Mouse (Mus musculus) limb, embryonic 14.5 days (tissue): Measurements from ENCODE around the gene Zfp82. TPM values are rescaled to one million over a fixed set of nuclear protein-coding genes. Genes with fewer than 3 reads are reported as not detected.
"Not testable (repeated sequence)": the region's sequence is repeated elsewhere in the genome, so short reads cannot be mapped to it uniquely, and the experiment has no call there.

Experiments used
- ATAC-seq: fragments of 200-750 bp; cut with Nextera tagmentation; 2 replicates; pipeline ENCODE4 v1.8.0; 2017; ENCODE audit warnings: low read depth, moderate number of reproducible peaks, moderate TSS enrichment; ENCODE audit not compliant: low FRiP score
- DNase-seq: peaks from one replicate; pipeline ENCODE4 v3.0.0-alpha.2; 2015; ENCODE audit warnings: low spot score
- H3K27ac ChIP-seq: fragments of 300-500 bp; sonication (generic); replicated peaks from 2 replicates; pipeline ENCODE4 v1.5.1; 2014; ENCODE audit warnings: low read depth, mild to moderate bottlenecking, low read length, moderate library complexity, mixed read lengths
- H3K27me3 ChIP-seq: fragments of 300-500 bp; sonication (generic); 2 replicates; pipeline ENCODE4 v1.6.1; 2014; ENCODE audit warnings: low read length, mixed read lengths; ENCODE audit not compliant: control insufficient read depth, insufficient read depth
- H3K36me3 ChIP-seq: fragments of 300-500 bp; sonication (generic); 2 replicates; pipeline ENCODE4 v1.6.1; 2014; ENCODE audit warnings: mild to moderate bottlenecking, low read length, moderate library complexity, mixed read lengths; ENCODE audit not compliant: control insufficient read depth, insufficient read depth
- H3K4me1 ChIP-seq: fragments of 300-500 bp; sonication (generic); 2 replicates; pipeline ENCODE4 v1.6.1; 2014; ENCODE audit warnings: antibody characterized with exemption, low read length, mixed read lengths; ENCODE audit not compliant: control insufficient read depth, insufficient read depth
- H3K4me2 ChIP-seq: fragments of 300-500 bp; sonication (generic); replicated peaks from 2 replicates; pipeline ENCODE4 v1.6.1; 2014; ENCODE audit warnings: low read depth, mild to moderate bottlenecking, low read length, moderate library complexity; ENCODE audit not compliant: severe bottlenecking
- H3K4me3 ChIP-seq: fragments of 300-500 bp; sonication (generic); replicated peaks from 2 replicates; pipeline ENCODE4 v1.5.1; 2014; ENCODE audit warnings: low read length
- H3K9ac ChIP-seq: fragments of 300-500 bp; sonication (generic); 2 replicates; pipeline ENCODE4 v1.6.1; 2014; ENCODE audit warnings: mild to moderate bottlenecking, low read depth, low read length, moderate library complexity; ENCODE audit not compliant: severe bottlenecking
- H3K9me3 ChIP-seq: fragments of 300-500 bp; sonication (generic); 2 replicates; pipeline ENCODE4 v1.6.1; 2016; ENCODE audit warnings: low read length; ENCODE audit not compliant: control insufficient read depth
- POLR2A ChIP-seq: fragments of 200-500 bp; IDR thresholded peaks from 2 replicates; pipeline ENCODE4 v1.8.0; 2012; ENCODE audit warnings: inconsistent platforms, mild to moderate bottlenecking, moderate library complexity, borderline replicate concordance; ENCODE audit not compliant: insufficient read depth, insufficient read length; ENCODE audit errors: extremely low read depth
- WGBS: fragments of 180-500 bp; shearing (Covaris S2); extraction: QIAGEN DNeasy Blood & Tissue Kit; methylation state at CpG from one replicate; pipeline ENCODE4 v1.1.7; 2014; 5-methylcytosine and 5-hydroxymethylcytosine counted together
- polyA plus RNA-seq, 2 experiments: library from polyadenylated mRNA; depleted of rRNA in 1 of 2; stranded (reverse) in 1 of 2; unstranded in 1 of 2; fragments of >200 nt; fragmentation: Nextera tagmentation in 1 of 2; extraction: Ambion mirVana in 1 of 2; gene quantifications; 2 replicates each; pipeline versions ENCODE4 v1.2.1 to v1.2.3; 2012 to 2014

The Zfp82 gene
- polyA plus RNA-seq (2012; rRNA removed), result 3.3 and 3.7 TPM in 2 replicates
- 6.8 and 7.7 TPM in 2 replicates for polyA plus RNA-seq (2014; fragmentation: Nextera tagmentation; extraction: Ambion mirVana)

GRCm38 (mm10) chr7:30072146-30073028 is at the start of gene Zfp82:
TSS of gene Zfp82 (minus strand) at chr7:30072900.
- H3K9ac ChIP-seq, result peak within 1 kb of the TSS; percentile 76
- H3K9me3 ChIP-seq, result no peaks in the 10 kb centered on the region
- peaks cover 13% of the 10 kb centered on the region; the same call in 1 of the 2 replicates for H3K36me3 ChIP-seq
- DNase-seq (peak; percentile 86), ATAC-seq (peak; percentile 89)
- H3K4me2 ChIP-seq, result peak within 1 kb of the TSS; percentile 89
- TF ChIP-seq POLR2A, result 0 out of 2 replicates have a peak, but pooled peaks have one; percentile 26
- under 1% methylated on average over 50 of the region's 50 CpGs for WGBS
- H3K27me3 ChIP-seq, result no peaks in the 10 kb centered on the region
- H3K4me1 ChIP-seq, result no peaks in the 10 kb centered on the region
- H3K4me3 ChIP-seq, result peak within 1 kb of the TSS; percentile 76
- peak within 1 kb of the TSS; percentile 63; the same call in 1 of the 2 replicates for H3K27ac ChIP-seq

GRCm38 (mm10) chr7:30122188-30122530 is 49.5 kb upstream of the Zfp82 start:
- ATAC-seq, result peak; percentile 19; the same call in 1 of the 2 replicates
- WGBS, result 4% methylated on average over 15 of the region's 15 CpGs
- peak overlapping the region; percentile 85 for H3K4me2 ChIP-seq
- peak overlapping the region; percentile 72 for H3K9ac ChIP-seq
- TF ChIP-seq POLR2A, result no peak
- H3K27me3 ChIP-seq, result no peaks in the 10 kb centered on the region
- no peaks in the 10 kb centered on the region for H3K9me3 ChIP-seq
- peaks cover 9% of the 10 kb centered on the region; the same call in 1 of the 2 replicates for H3K36me3 ChIP-seq
- peaks cover 6% of the 10 kb centered on the region; the same call in 1 of the 2 replicates for H3K4me1 ChIP-seq
- DNase-seq, result peak; percentile 17
- H3K27ac ChIP-seq, result peak overlapping the region; percentile 75
- H3K4me3 ChIP-seq, result peak overlapping the region; percentile 73

GRCm38 (mm10) chr7:30121308-30122187 is 48.8 kb upstream of the Zfp82 start, which contains the start of gene Zfp382:
TSS of gene Zfp382 (plus strand) at chr7:30121942.
- peak within 1 kb of the TSS; percentile 72 for H3K9ac ChIP-seq
- peak; percentile 96 for ATAC-seq
- H3K36me3 ChIP-seq, result 0 out of 2 replicates have a peak, but pooled peaks cover 3% of the 10 kb centered on the region
- H3K4me2 ChIP-seq, result peak within 1 kb of the TSS; percentile 85
- WGBS, result 3% methylated on average over 61 of the region's 61 CpGs
- peaks cover 6% of the 10 kb centered on the region; the same call in 1 of the 2 replicates for H3K4me1 ChIP-seq
- peak; percentile 89 for DNase-seq
- peak within 1 kb of the TSS; percentile 75 for H3K27ac ChIP-seq
- no peaks in the 10 kb centered on the region for H3K9me3 ChIP-seq
- peak within 1 kb of the TSS; percentile 73 for H3K4me3 ChIP-seq
- no peaks in the 10 kb centered on the region for H3K27me3 ChIP-seq
- TF ChIP-seq POLR2A, result peak; percentile 82; the same call in 1 of the 2 replicates

GRCm38 (mm10) chr7:30117935-30118334 is 45.2 kb upstream of the Zfp82 start:
- H3K9me3 ChIP-seq, H3K4me3 ChIP-seq, H3K9ac ChIP-seq, H3K27ac ChIP-seq, H3K36me3 ChIP-seq, H3K4me1 ChIP-seq, H3K27me3 ChIP-seq, DNase-seq, ATAC-seq, H3K4me2 ChIP-seq: not testable (repeated sequence)
- 95% methylated on average over 12 of the region's 12 CpGs for WGBS

- Histone ChIP-seq H3K27ac (no peak overlapping the region), H3K9me3 (peaks cover 7% of the 10 kb centered on the region; the same call in 1 of the 2 replicates), H3K36me3 (no peaks in the 10 kb centered on the region), H3K4me1 (no peaks in the 10 kb centered on the region), H3K9ac (no peak overlapping the region), H3K4me2 (no peak overlapping the region), H3K27me3 (no peaks in the 10 kb centered on the region), H3K4me3 (no peak overlapping the region)
- ATAC-seq (no peak), DNase-seq (no peak)
- 93% methylated on average over 5 of the region's 5 CpGs for WGBS
- TF ChIP-seq POLR2A, result no peak
These were observed 43.4 kb upstream of the Zfp82 start for GRCm38 (mm10) chr7:30116076-30116475.
